Mouse (Mus musculus): ENCODE data around the gene Pias4. TPM values are rescaled to one million over a fixed set of nuclear protein-coding genes. Genes with fewer than 3 reads are reported as not detected.
"Not testable (repeated sequence)": the region's sequence is repeated elsewhere in the genome, so short reads cannot be mapped to it uniquely, and the experiment has no call there.

Gene Pias4
- polyA plus RNA-seq, 1 experiment: 67.6 TPM

GRCm38 (mm10) chr10:81183805-81184204, 16.1 kb upstream of the Pias4 start, which contains the start of gene 4930442H23Rik:
Gene 4930442H23Rik (minus strand): TSS chr10:81183849.
- H3K4me3 ChIP-seq (ENCODE audit: control insufficient read depth, insufficient read depth, low read length): peak within 1 kb of the TSS; percentile 84
- no peak for DNase-seq
- TF ChIP-seq POLR2A (IDR thresholded peaks at IDR 0.05; ENCODE audit: control insufficient read depth, extremely low read depth, insufficient read depth, low read length, poor library complexity): no peak
- TF ChIP-seq CTCF (IDR thresholded peaks at IDR 0.05; ENCODE audit: borderline replicate concordance, control insufficient read depth, extremely low read depth, insufficient read depth, low read length, poor library complexity): no peak
- H3K4me1 ChIP-seq (replicated peaks; ENCODE audit: control insufficient read depth, insufficient read depth, low read length): peaks cover 10% of the 10 kb centered on the region
- H3K27ac ChIP-seq (ENCODE audit: control insufficient read depth, insufficient read depth, low read length): peak within 1 kb of the TSS; percentile 59
- H3K36me3 ChIP-seq (ENCODE audit: control insufficient read depth, insufficient read depth, low read length): peaks cover 38% of the 10 kb centered on the region
- H3K27me3 ChIP-seq (ENCODE audit: control insufficient read depth, insufficient read depth, low read length): no peaks in the 10 kb centered on the region
- WGBS: 88% methylated on average over 5 of the region's 5 CpGs

GRCm38 (mm10) chr10:81182336-81183333, 14.9 kb upstream of the Pias4 start, which contains the start of gene Dapk3:
Gene Dapk3 (plus strand): TSS chr10:81183005.
- peaks cover 49% of the 10 kb centered on the region for H3K36me3 ChIP-seq (ENCODE audit: control insufficient read depth, insufficient read depth, low read length)
- peak within 1 kb of the TSS; percentile 59 for H3K27ac ChIP-seq (ENCODE audit: control insufficient read depth, insufficient read depth, low read length)
- 12% methylated on average over 53 of the region's 53 CpGs for WGBS
- TF ChIP-seq CTCF (IDR thresholded peaks at IDR 0.05; ENCODE audit: borderline replicate concordance, control insufficient read depth, extremely low read depth, insufficient read depth, low read length, poor library complexity): no peak
- TF ChIP-seq POLR2A (IDR thresholded peaks at IDR 0.05; ENCODE audit: control insufficient read depth, extremely low read depth, insufficient read depth, low read length, poor library complexity): peak; percentile 84
- peak; percentile 92 for DNase-seq
- peaks cover 15% of the 10 kb centered on the region for H3K4me1 ChIP-seq (replicated peaks; ENCODE audit: control insufficient read depth, insufficient read depth, low read length)
- H3K4me3 ChIP-seq (ENCODE audit: control insufficient read depth, insufficient read depth, low read length): peak within 1 kb of the TSS; percentile 84
- H3K27me3 ChIP-seq (ENCODE audit: control insufficient read depth, insufficient read depth, low read length): no peaks in the 10 kb centered on the region

GRCm38 (mm10) chr10:81181860-81182259, 14.1 kb upstream of the Pias4 start:
- DNase-seq; H3K27ac ChIP-seq (ENCODE audit: control insufficient read depth, insufficient read depth, low read length); H3K27me3 ChIP-seq (ENCODE audit: control insufficient read depth, insufficient read depth, low read length); H3K4me3 ChIP-seq (ENCODE audit: control insufficient read depth, insufficient read depth, low read length): not testable (repeated sequence)
- WGBS: 95% methylated on average over 12 of the region's 12 CpGs
- H3K4me1 ChIP-seq (replicated peaks; ENCODE audit: control insufficient read depth, insufficient read depth, low read length): peaks cover 19% of the 10 kb centered on the region
- H3K36me3 ChIP-seq (ENCODE audit: control insufficient read depth, insufficient read depth, low read length): peaks cover 51% of the 10 kb centered on the region

GRCm38 (mm10) chr10:81180946-81181345, 13.2 kb upstream of the Pias4 start:
- Histone ChIP-seq H3K27ac (ENCODE audit: control insufficient read depth, insufficient read depth, low read length) (no peak overlapping the region), H3K36me3 (ENCODE audit: control insufficient read depth, insufficient read depth, low read length) (peaks cover 51% of the 10 kb centered on the region), H3K4me1 (replicated peaks; ENCODE audit: control insufficient read depth, insufficient read depth, low read length) (peaks cover 19% of the 10 kb centered on the region)

GRCm38 (mm10) chr10:81179451-81180342, 12.0 kb upstream of the Pias4 start:
- Histone ChIP-seq H3K36me3 (ENCODE audit: control insufficient read depth, insufficient read depth, low read length) (peaks cover 50% of the 10 kb centered on the region), H3K4me1 (replicated peaks; ENCODE audit: control insufficient read depth, insufficient read depth, low read length) (peaks cover 23% of the 10 kb centered on the region), H3K27me3 (ENCODE audit: control insufficient read depth, insufficient read depth, low read length) (no peaks in the 10 kb centered on the region), H3K27ac (ENCODE audit: control insufficient read depth, insufficient read depth, low read length) (no peak overlapping the region), H3K4me3 (ENCODE audit: control insufficient read depth, insufficient read depth, low read length) (no peak overlapping the region)
- TF ChIP-seq CTCF (IDR thresholded peaks at IDR 0.05; ENCODE audit: borderline replicate concordance, control insufficient read depth, extremely low read depth, insufficient read depth, low read length, poor library complexity) (no peak), POLR2A (IDR thresholded peaks at IDR 0.05; ENCODE audit: control insufficient read depth, extremely low read depth, insufficient read depth, low read length, poor library complexity) (no peak)
- DNase-seq: no peak
- 96% methylated on average over 32 of the region's 32 CpGs for WGBS

More at GRCm38 (mm10) chr10:81180946-81181345, 13.2 kb upstream of the Pias4 start:
- no peak overlapping the region for H3K4me3 ChIP-seq (ENCODE audit: control insufficient read depth, insufficient read depth, low read length)
- no peaks in the 10 kb centered on the region for H3K27me3 ChIP-seq (ENCODE audit: control insufficient read depth, insufficient read depth, low read length)
- 97% methylated on average over 13 of the region's 13 CpGs for WGBS
- TF ChIP-seq CTCF (IDR thresholded peaks at IDR 0.05; ENCODE audit: borderline replicate concordance, control insufficient read depth, extremely low read depth, insufficient read depth, low read length, poor library complexity): no peak
- no peak for DNase-seq

GRCm38 (mm10) chr10:81178927-81179326, 11.2 kb upstream of the Pias4 start:
- no peak overlapping the region for H3K27ac ChIP-seq (ENCODE audit: control insufficient read depth, insufficient read depth, low read length)
- peaks cover 48% of the 10 kb centered on the region for H3K36me3 ChIP-seq (ENCODE audit: control insufficient read depth, insufficient read depth, low read length)
- whole genome bisulfite sequencing: 94% methylated on average over 11 of the region's 11 CpGs
- peaks cover 28% of the 10 kb centered on the region for H3K4me1 ChIP-seq (replicated peaks; ENCODE audit: control insufficient read depth, insufficient read depth, low read length)
- no peak for DNase-seq
- no peaks in the 10 kb centered on the region for H3K27me3 ChIP-seq (ENCODE audit: control insufficient read depth, insufficient read depth, low read length)
- TF ChIP-seq POLR2A (IDR thresholded peaks at IDR 0.05; ENCODE audit: control insufficient read depth, extremely low read depth, insufficient read depth, low read length, poor library complexity): no peak
- no peak for TF ChIP-seq CTCF (IDR thresholded peaks at IDR 0.05; ENCODE audit: borderline replicate concordance, control insufficient read depth, extremely low read depth, insufficient read depth, low read length, poor library complexity)
- H3K4me3 ChIP-seq (ENCODE audit: control insufficient read depth, insufficient read depth, low read length): no peak overlapping the region
